Mouse (Mus musculus) myocyte (in vitro differentiated cells): ENCODE measurements around the gene Fam110c.

Experiments used
- CEBPB ChIP-seq: IDR thresholded peaks from 2 replicates; pipeline ENCODE4 v1.6.1; 2011; ENCODE audit warnings: mild to moderate bottlenecking, moderate library complexity; ENCODE audit not compliant: poor library complexity, insufficient read depth, severe bottlenecking
- MAX ChIP-seq: IDR thresholded peaks from one replicate; pipeline ENCODE4 v1.6.1; 2011; ENCODE audit warnings: low read depth, mild to moderate bottlenecking, control low read depth
- POLR2A ChIP-seq: IDR thresholded peaks from one replicate; pipeline ENCODE4 v1.6.1; 2011; ENCODE audit warnings: low read depth, mild to moderate bottlenecking, control low read depth, moderate library complexity; ENCODE audit not compliant: insufficient read length
- POLR2AphosphoS2 ChIP-seq: IDR thresholded peaks from one replicate; pipeline ENCODE4 v1.6.1; 2011; ENCODE audit warnings: low read depth, control low read depth; ENCODE audit not compliant: insufficient read length
- TCF12 ChIP-seq: IDR thresholded peaks from one replicate; pipeline ENCODE4 v1.6.1; 2011; ENCODE audit warnings: mild to moderate bottlenecking, control low read depth; ENCODE audit not compliant: poor library complexity, insufficient read depth, severe bottlenecking
- USF1 ChIP-seq: IDR thresholded peaks from one replicate; pipeline ENCODE4 v1.6.1; 2011; ENCODE audit warnings: low read depth, mild to moderate bottlenecking, control low read depth, moderate library complexity

DNA sequence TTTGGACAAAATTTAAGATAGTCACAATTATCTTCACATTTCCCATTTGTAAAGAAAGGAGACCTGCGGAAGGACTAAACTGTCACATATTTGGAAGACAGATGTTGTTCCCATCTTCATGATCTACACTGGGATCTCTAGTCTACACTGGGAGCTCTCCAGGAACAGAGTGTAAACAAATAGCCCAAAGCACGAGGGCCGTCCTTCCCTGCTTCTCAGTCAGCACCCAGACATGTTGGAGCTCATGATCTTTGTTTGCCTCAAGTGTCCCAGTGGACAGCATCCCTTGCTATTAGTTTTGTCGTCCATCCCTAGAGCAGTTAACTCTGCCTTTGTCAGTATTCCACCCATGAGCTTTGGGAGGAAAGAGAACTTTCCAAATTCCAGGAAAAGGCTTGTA lies 4.4 kb downstream of the Fam110c start:
- no peak for TF ChIP-seq POLR2A
- TF ChIP-seq TCF12, result no peak
- no peak for TF ChIP-seq MAX
- no peak for TF ChIP-seq USF1
- TF ChIP-seq POLR2AphosphoS2, result no peak
- no peak for TF ChIP-seq CEBPB
